In the genomic region with DNA sequence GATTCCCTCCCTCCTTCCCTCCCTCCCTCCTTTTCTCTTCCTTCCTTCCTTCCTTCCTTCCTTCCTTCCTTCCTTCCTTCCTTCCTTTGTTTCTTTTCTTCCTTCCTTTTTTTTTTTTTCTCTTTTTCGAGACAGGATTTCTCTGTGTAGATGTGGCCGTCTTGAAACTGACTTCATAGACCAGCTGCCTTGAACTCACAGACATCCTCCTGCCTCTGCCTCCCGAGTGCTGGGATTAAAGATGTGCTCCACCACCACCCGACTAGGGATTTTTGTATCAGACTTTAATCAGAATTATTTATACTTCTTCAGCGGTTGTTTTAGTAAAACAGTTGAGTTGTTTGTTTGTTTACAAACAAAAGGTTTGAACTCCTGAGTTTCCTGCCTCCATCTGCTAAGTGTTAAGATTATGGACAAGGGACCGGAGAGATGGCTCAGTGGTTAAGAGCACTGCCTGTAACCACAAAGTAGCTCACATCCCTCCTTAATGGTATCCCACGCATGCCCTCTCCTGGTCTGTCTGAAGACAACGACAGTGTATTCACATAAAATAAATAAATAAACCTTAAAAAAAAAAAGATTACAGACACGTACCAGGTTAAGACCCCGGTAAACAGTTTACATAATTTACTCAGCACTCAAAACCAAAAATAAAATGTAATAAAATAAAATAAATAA, we compare ENCODE assay signal across 8 mouse cellular contexts. TPM values are rescaled to one million over a fixed set of nuclear protein-coding genes. Genes with fewer than 3 reads are reported as not detected.
DNase-seq lines count a peak whose midpoint lies in the region; ATAC-seq lines count a peak whose summit lies in the region.

No protein-coding gene starts in this region.

- H3K4me3 ChIP-seq in heart, embryonic 10.5 days, result peak overlapping the region; percentile 81; the same call in 1 of the 2 replicates
- peak overlapping the region; percentile 99 for H3K4me3 ChIP-seq in forebrain, embryonic 16.5 days (replicated peaks; ENCODE audit: low read length)
- peak overlapping the region; percentile 96 for H3K4me3 ChIP-seq in midbrain, embryonic 16.5 days (ENCODE audit: low read depth, low read length)

- no peak overlapping the region for H3K9ac ChIP-seq in forebrain, embryonic 16.5 days (replicated peaks; ENCODE audit: low read depth, low read length)
- H3K9ac ChIP-seq in midbrain, embryonic 16.5 days (ENCODE audit: low read depth, low read length), result no peak overlapping the region

- no peaks in the 10 kb centered on the region for H3K9me3 ChIP-seq in heart, embryonic 10.5 days
- H3K9me3 ChIP-seq in forebrain, embryonic 16.5 days (ENCODE audit: control insufficient read depth, low read length), result no peaks in the 10 kb centered on the region
- no peaks in the 10 kb centered on the region for H3K9me3 ChIP-seq in midbrain, embryonic 16.5 days (replicated peaks; ENCODE audit: control insufficient read depth, low read length, poor library complexity, severe bottlenecking)

- WGBS in heart, embryonic 10.5 days, result 73% methylated on average over 10 of the region's 10 CpGs
- 63% methylated on average over 10 of the region's 10 CpGs for WGBS in forebrain, embryonic 16.5 days
- 64% methylated on average over 10 of the region's 10 CpGs for WGBS in midbrain, embryonic 16.5 days

- H3K4me2 ChIP-seq in forebrain, embryonic 16.5 days (ENCODE audit: low read length), result peak overlapping the region; percentile 45
- peak overlapping the region; percentile 49 for H3K4me2 ChIP-seq in midbrain, embryonic 16.5 days (ENCODE audit: low read length)

- no peak for DNase-seq in heart, embryonic 10.5 days (ENCODE audit: low spot score)
- DNase-seq in heart, adult 8-10 months (ENCODE audit: low spot score), result no peak
- DNase-seq in kidney, postnatal 36 days, result peak; percentile 40 to 45
- no peak for DNase-seq in left cerebral cortex, adult 8-10 months (ENCODE audit: low spot score in 2 of 2)
- no peak for DNase-seq in left cerebral cortex, adult 11 months (ENCODE audit: low spot score)

- ATAC-seq in activated CD4-positive, CD25-positive, alpha-beta regulatory T cell, adult 4 months, result peak; percentile 4
- ATAC-seq in forebrain, embryonic 16.5 days, result peak; percentile 37
- peak; percentile 44; the same call in 1 of the 2 replicates for ATAC-seq in midbrain, embryonic 16.5 days

- peak overlapping the region; percentile 88 for H3K27ac ChIP-seq in heart, embryonic 10.5 days
- peak overlapping the region; percentile 8; the same call in 1 of the 2 replicates for H3K27ac ChIP-seq in forebrain, embryonic 16.5 days (ENCODE audit: low read length)
- peak overlapping the region; percentile 58 for H3K27ac ChIP-seq in midbrain, embryonic 16.5 days (ENCODE audit: low read length)

- H3K36me3 ChIP-seq in heart, embryonic 10.5 days, result peaks cover 13% of the 10 kb centered on the region
- peaks cover 5% of the 10 kb centered on the region for H3K36me3 ChIP-seq in forebrain, embryonic 16.5 days (ENCODE audit: control insufficient read depth, insufficient read depth)
- peaks cover 5% of the 10 kb centered on the region for H3K36me3 ChIP-seq in midbrain, embryonic 16.5 days (ENCODE audit: control insufficient read depth, insufficient read depth, low read length)

- peaks cover 13% of the 10 kb centered on the region for H3K4me1 ChIP-seq in heart, embryonic 10.5 days
- peaks cover 17% of the 10 kb centered on the region for H3K4me1 ChIP-seq in forebrain, embryonic 16.5 days (replicated peaks; ENCODE audit: control insufficient read depth, insufficient read depth, low read length)
- H3K4me1 ChIP-seq in midbrain, embryonic 16.5 days (ENCODE audit: control insufficient read depth, insufficient read depth, low read length), result peaks cover 24% of the 10 kb centered on the region

- no peaks in the 10 kb centered on the region for H3K27me3 ChIP-seq in heart, embryonic 10.5 days (ENCODE audit: insufficient read depth, poor library complexity, severe bottlenecking)
- no peaks in the 10 kb centered on the region for H3K27me3 ChIP-seq in forebrain, embryonic 16.5 days (replicated peaks; ENCODE audit: control insufficient read depth, insufficient read depth, low read length)
- H3K27me3 ChIP-seq in midbrain, embryonic 16.5 days (ENCODE audit: control insufficient read depth, insufficient read depth, low read depth, low read length), result no peaks in the 10 kb centered on the region

RNA-seq across cellular contexts. Expression of gene Atp6v1e1, which starts 0.5 kb away (rescaled TPM):
- polyA plus RNA-seq in heart, embryonic 10.5 days (2016; fragmentation: Nextera tagmentation; extraction: Ambion mirVana), result 135 and 144 TPM in 2 replicates
- 100 to 1,000 TPM; 170 to 181 (median 173) TPM for total RNA-seq in heart, adult 8-10 months (2022)
- 10 to 100 TPM; 85.8 to 86.2 TPM for polyA plus RNA-seq in activated CD4-positive, CD25-positive, alpha-beta regulatory T cell, adult 4 months (2017; shearing (Covaris generic))
- 240 and 248 TPM in 2 replicates for polyA plus RNA-seq in forebrain, embryonic 16.5 days (2015; fragmentation: Nextera tagmentation; extraction: Ambion mirVana)
- polyA plus RNA-seq in midbrain, embryonic 16.5 days (2015; fragmentation: Nextera tagmentation; extraction: Ambion mirVana), result 283 and 296 TPM in 2 replicates
- total RNA-seq in left cerebral cortex, adult 8-10 months (2022), result 100 to 1,000 TPM; 533 to 587 (median 557) TPM

RNA-seq across cellular contexts. Expression of gene Bcl2l13, which starts 12.9 kb away (rescaled TPM):
- 30.9 and 36.8 TPM in 2 replicates for polyA plus RNA-seq in heart, embryonic 10.5 days (2016; fragmentation: Nextera tagmentation; extraction: Ambion mirVana)
- total RNA-seq in heart, adult 8-10 months (2022), result 10 to 100 TPM; 73.8 to 84.5 (median 80.6) TPM
- polyA plus RNA-seq in activated CD4-positive, CD25-positive, alpha-beta regulatory T cell, adult 4 months (2017; shearing (Covaris generic)), result 1 to 10 TPM; 8.0 to 8.8 TPM
- polyA plus RNA-seq in forebrain, embryonic 16.5 days (2015; fragmentation: Nextera tagmentation; extraction: Ambion mirVana), result 32.8 and 35.2 TPM in 2 replicates
- 23.4 and 26.7 TPM in 2 replicates for polyA plus RNA-seq in midbrain, embryonic 16.5 days (2015; fragmentation: Nextera tagmentation; extraction: Ambion mirVana)
- total RNA-seq in left cerebral cortex, adult 8-10 months (2022), result 10 to 100 TPM; 34.1 to 53.4 (median 45.8) TPM

RNA-seq across cellular contexts. Expression of gene Slc25a18, which starts 49.7 kb away (rescaled TPM):
- polyA plus RNA-seq in heart, embryonic 10.5 days (2016; fragmentation: Nextera tagmentation; extraction: Ambion mirVana), result 0.12 and 0.13 TPM in 2 replicates
- under 1 TPM in 2 of 4 experiments, not detected in 2; 0.14 to 0.34 TPM for total RNA-seq in heart, adult 8-10 months (2022)
- under 1 TPM in 1 of 2 experiments, not detected in 1; 0.22 TPM for polyA plus RNA-seq in activated CD4-positive, CD25-positive, alpha-beta regulatory T cell, adult 4 months (2017; shearing (Covaris generic))
- 1.4 and 3.5 TPM in 2 replicates for polyA plus RNA-seq in forebrain, embryonic 16.5 days (2015; fragmentation: Nextera tagmentation; extraction: Ambion mirVana)
- polyA plus RNA-seq in midbrain, embryonic 16.5 days (2015; fragmentation: Nextera tagmentation; extraction: Ambion mirVana), result 9.6 and 19.9 TPM in 2 replicates
- total RNA-seq in left cerebral cortex, adult 8-10 months (2022), result 10 to 100 TPM; 63.7 to 71.1 (median 66.6) TPM

Comparison
In these comparisons a context has a peak if more than half of its experiments do, and no peak if none do; other contexts are left out.
1. DNase-seq: peak in kidney, postnatal 36 days (2 of 2); none in heart, embryonic 10.5 days (single experiment), heart, adult 8-10 months (single experiment), left cerebral cortex, adult 8-10 months (0 of 2) and left cerebral cortex, adult 11 months (single experiment).
2. H3K27ac ChIP-seq: peak in every context shown above with its lines; median percentile 88 in heart, embryonic 10.5 days; 58 in midbrain, embryonic 16.5 days; 8 in forebrain, embryonic 16.5 days.
3. Peak in every context shown above with its lines, with median percentiles within 50 percentile points of each other: H3K4me3 ChIP-seq and ATAC-seq.